Mouse (Mus musculus): Measurements from ENCODE around the gene Tmem40.

DNA sequence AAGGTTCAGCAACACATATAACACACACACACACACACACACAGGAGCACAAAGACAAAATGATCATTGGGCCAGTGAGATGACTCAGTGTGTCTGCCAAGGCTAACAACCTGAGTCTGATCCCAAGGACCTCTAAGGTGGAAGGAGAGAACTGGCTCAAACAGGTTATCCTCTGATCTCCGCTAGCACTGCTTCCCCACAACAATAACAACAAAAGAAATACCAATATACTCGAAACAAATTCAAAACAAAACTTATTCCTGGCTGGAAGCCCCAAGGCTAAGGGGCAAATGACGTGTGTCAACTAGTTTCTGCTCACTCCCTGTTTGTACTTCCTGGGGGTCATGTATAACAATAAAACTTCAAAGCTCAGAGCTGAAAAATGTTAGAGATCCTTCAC lies 74.5 kb downstream of the Tmem40 start:
- TF ChIP-seq CEBPB (IDR thresholded peaks at IDR 0.05; ENCODE audit: insufficient read depth, poor library complexity, severe bottlenecking) (no peak), E2F4 (IDR thresholded peaks at IDR 0.05; ENCODE audit: insufficient read depth) (no peak), SRF (IDR thresholded peaks at IDR 0.05; ENCODE audit: control insufficient read depth, insufficient read length, low read depth) (no peak), MAX (IDR thresholded peaks at IDR 0.05; ENCODE audit: low read depth) (no peak), POLR2A (IDR thresholded peaks at IDR 0.05; ENCODE audit: insufficient read length, low read depth) (no peak), USF1 (IDR thresholded peaks at IDR 0.05; ENCODE audit: low read depth) (no peak)
